Mouse (Mus musculus): ENCODE measurements around the gene Fabp6. TPM values are rescaled to one million over a fixed set of nuclear protein-coding genes. Genes with fewer than 3 reads are reported as not detected.

The Fabp6 gene
- total RNA-seq (2021) = not detected
- long read RNA-seq = 0 reads

DNA sequence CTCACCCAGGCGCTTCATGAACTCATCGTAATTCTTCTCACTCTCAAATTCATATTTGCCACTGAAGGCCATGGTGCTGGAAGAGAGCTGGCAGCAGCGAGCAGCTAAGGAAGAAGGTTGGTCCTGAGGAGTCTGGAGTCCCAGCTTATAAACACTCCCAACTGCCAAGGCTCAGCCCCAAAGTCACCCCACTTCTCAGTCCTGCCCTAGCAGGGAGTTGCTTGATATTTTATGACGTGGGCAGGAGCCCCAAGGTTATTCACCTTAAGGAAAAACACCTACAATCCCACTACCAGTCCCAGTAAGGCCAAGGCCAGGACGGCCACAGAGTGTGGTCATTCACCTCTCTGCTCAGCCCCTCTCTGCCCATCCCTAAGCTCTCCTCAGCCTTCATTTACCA is at the start of gene Fabp6:
Gene Fabp6 (minus strand): TSS at position 101 of the 400 bp plus-strand sequence.
- no peak for DNase-seq (ENCODE audit: low spot score in 2 of 2)

DNA sequence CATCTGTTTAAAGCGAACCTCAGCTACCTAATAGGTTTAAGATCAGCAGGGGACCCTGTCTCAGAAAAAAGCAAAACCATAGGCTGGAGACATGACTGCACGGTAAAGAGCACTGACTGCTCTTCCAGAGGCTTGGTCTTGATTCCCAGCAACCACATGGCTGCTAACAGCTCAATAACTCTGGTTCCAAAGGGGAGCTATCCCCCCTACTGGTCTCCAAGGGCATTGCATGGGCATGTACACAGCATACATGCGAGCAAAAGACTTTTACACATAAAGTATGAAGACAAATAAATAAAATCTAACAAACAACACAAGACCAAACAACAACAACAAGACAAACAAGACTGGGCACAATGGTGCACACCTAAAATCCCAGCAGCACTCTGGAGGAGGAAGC is 43.9 kb upstream of the Fabp6 start:
- no peak for DNase-seq (ENCODE audit: low spot score in 2 of 2)

DNA sequence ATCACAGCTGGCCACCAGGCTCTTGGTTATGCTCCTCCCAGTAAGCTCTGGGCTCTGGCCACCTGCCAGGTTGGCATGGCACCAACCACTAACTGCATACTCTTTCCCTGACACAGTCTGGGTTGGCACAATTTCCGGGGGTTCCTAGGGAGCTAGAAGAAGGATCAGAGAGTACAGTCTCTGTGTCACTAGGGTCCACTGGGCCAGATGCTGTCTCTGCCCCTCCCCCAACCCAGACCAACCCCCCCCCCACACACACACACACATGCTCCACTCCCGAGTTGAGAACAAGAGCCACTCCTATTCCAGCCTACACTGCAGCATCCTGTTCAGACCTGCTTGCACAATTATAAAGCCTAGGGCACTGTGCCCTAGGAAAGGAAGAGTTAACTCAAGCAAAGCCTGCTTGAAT is 41.8 kb upstream of the Fabp6 start:
- peak; percentile 53 to 70 for DNase-seq (ENCODE audit: low spot score in 2 of 2)

DNA sequence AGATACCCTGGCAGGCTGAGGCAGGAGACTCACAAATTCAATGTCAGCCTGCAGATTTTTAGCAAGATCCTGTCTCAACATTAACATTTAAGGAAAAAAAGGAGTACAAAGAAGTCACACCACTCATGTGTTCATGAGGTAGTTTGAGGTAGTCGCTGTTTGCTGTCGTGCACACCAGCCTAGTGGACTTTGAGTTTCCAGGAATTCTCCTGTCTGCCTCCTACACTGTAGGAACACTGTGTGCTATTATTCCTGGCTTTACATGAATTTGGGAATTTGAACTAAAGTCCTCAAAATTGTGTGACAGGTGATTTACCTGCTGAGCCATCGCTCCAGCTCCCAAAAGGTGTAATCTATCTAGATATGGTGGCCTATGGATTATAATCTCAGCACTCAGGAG is 37.1 kb upstream of the Fabp6 start:
- no peak for DNase-seq (ENCODE audit: low spot score in 2 of 2)

DNA sequence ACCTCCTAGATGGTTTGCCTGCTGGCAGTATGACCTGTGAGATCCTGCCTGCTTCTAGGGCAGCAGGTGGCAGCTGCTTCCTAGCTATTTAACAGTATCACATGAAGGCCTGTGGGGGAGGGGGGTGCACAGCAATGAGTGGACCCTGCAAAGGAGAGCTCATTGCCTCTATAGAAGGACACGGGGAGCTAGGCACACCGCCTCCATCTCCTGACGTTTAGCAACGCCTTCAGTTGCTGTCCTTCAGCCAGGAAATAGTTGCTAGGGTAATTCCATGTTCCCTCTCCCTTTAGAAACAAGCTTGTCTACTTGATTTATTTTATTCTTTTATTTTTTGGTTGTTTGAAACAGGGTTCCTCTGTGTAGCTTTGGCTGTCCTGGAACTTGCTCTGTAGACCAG is 35.4 kb upstream of the Fabp6 start:
- DNase-seq (ENCODE audit: low spot score in 2 of 2) = peak in 1 of 2 experiments; percentile 60

DNA sequence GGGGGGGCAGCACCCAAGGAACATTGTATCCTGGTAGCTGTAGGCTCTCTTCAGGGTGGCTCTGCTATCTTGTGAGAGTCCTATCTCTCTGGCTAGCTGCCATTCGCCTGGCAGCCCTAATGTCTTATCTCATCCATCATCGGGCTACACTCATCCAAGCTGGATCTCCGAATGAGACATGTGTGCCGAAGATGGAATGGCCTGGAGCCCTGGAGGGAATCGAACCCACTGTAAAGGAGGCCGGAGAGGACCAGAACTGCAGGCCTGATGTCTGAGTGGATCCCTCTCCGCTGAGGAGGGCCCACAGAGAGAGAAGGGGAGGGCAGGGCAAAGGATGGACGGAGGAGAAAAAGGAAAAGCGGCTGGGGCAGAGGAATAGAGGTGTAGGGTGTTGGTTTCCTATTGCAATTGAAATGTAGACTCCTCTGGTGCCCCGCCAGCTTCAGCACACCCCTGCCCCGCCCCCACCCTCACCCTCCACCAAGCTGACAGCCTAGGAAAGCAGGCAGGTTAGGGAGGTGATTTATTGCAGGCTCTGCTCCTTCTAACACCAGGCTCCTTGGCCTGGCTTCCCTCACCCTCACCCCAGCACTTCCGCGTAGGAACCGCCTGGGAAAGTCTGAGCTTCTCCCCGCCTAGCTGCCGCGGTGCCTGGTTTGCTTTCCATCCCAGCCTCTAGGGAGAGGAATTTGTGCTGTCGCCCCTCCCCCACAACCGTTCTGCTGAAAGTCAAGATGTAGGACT is 32.5 kb upstream of the Fabp6 start:
- peak in 1 of 2 experiments; percentile 64 for DNase-seq (ENCODE audit: low spot score in 2 of 2)

DNA sequence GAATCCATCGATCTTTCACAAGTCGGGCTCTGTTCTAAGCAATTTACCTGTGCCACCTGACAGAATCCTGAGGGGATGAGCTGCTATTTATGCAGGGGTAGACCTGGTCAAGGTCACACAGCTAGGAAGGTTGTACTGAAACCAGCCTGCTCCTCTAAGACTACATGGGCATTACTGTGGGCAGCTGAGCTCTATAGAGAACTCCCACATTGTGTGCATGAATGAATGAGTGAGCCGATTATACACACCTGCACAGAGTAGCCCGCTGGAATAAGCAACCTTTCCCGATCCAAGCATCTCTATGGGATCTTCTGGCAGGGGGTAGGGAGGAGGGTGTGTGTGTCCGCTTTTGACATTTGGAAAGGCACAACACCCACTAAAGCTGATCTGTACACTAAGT is 31.8 kb upstream of the Fabp6 start:
- no peak for DNase-seq (ENCODE audit: low spot score in 2 of 2)

DNA sequence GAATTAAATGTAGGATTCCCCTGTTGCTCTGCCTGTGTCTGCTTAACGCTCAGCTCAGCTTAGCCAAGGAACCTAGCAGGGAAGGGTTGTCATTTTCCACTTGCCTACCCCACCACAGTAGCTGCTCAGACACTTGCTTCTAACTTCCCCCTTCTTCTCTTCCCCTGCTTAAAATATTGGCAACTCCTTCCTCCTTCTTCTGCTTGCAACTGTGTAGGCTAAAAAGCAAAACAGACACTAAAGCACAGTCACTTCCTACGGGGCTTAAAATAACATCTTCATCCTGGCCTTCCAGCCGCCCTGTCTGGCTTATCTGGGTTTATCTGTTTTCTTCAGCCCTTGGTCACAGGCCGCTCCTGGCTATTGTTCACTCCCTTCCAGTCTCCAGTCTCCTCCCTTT is 31.2 kb upstream of the Fabp6 start:
- DNase-seq (ENCODE audit: low spot score in 2 of 2) = peak in 1 of 2 experiments; percentile 42

DNA sequence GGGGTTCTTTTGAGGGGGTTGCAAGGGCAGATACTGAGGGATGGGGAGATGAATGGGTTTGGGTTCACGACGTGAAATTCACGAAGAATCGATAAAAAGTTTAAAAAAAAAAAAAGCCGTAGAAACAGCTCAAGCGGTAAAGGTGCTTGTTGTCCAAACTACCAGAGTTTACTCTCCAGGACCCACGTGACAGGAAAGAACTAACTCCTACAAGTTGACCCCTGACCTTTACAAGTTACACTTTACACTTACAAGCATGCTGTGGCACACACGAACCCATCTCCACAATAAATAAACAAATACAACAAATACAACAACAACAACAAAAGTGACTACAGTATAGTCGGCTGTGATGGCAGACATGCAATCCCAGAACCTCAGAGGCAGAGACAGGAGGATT is 30.3 kb upstream of the Fabp6 start:
- no peak for DNase-seq (ENCODE audit: low spot score in 2 of 2)

DNA sequence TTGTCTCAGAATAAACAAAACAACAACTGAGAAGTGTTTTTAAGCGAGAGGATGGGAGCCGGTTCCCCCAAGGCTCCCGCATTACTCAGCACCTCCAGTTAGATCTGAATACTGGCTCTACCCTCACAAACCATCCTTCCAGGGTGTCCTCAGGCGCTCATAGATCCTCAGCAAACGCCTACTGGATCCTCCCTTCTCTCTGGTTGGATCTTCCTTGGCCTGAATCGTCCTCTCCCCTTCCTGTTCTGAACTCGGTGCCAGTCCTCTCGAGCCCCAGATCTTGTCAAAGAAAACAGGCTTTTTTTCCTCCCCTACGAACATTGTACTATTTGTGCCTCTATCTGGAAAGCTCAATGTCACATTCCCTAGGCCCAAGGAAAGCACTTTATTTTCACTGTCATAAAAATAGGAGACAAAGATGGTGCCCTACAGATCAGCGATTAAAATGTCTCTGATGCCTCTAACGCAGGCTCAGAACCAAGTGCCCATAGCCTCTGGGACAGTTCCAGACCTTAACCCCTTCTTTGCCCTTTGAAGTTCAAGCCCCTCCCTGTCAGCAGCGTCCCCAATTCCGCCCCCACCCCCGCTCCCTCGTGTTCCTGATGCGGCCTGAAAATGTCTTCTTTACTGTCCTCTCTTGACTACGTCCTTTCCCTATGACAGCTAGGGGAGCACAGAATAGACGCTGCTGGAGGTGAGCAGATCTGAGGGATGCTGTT is 25.7 kb upstream of the Fabp6 start:
- DNase-seq (ENCODE audit: low spot score in 2 of 2) = peak in 1 of 2 experiments; percentile 21

DNA sequence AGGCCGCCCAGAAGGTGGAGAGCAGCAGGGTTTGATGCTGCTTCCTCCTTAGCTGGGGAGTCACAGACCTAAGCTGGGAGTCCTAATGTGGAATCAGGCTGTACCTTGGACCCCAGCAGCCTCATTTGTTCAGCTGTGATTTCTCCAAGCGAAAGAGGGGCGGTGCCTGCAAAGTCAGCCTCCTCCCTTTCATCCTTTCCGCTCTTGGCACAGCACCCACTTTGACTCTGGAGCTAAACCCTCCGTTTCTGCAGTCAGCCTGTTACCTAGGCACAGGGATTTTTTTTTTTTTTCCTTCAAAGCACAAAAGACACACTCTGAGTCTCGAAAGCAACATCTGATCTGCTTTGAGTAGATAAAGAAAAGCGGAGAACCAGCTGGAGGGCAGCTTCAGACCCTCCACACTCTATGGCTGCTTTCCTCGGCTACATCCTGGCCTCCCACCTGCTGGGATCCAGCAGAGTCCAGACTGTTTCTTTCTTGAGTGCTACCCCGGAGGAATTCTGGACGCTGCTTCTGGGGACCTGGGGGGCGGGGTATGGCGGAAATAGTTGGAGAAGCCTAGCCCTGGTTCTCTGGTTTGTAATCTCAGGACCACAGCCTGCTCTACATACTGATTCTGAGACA is 25.1 kb upstream of the Fabp6 start:
- DNase-seq (ENCODE audit: low spot score in 2 of 2) = peak in 1 of 2 experiments; percentile 47

DNA sequence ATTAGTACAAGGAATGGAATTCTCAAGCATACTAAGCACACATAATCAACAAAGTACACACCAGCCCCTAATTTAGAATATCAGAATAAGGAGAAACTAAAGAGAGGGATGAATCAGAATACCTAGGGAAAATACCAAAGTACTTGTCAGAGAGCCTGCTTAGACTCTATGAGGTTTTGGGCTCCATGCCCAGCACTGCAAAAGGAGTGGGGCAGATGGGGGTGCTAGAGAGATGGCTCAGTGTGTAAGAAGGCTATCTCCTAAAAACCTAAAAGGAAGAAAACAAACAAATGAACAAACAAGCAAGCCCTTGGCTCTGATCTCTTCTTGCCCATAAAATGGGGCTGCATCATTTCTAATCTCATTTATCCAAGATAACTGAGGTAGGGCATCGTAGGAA is 23.0 kb upstream of the Fabp6 start:
- peak in 1 of 2 experiments; percentile 61 for DNase-seq (ENCODE audit: low spot score in 2 of 2)

DNA sequence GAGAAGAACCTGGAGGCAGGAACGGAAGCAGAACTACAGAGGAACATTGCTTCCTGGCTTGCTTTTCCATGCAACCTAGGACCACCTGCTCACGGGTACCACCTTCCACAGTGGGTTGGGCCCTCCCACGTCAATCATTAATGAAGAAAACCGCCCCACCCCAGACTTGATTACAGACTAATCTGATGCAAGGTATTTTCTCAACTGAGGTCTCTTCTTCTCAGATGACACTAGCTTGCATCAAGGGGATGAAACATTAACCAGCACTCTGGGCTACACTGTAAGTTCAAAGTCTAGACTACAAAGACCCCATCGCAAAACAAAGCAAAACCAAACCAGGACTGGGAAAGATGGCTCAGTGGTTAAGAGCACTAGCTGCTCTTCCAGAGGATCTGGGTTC is 20.4 kb upstream of the Fabp6 start:
- DNase-seq (ENCODE audit: low spot score in 2 of 2) = no peak

DNA sequence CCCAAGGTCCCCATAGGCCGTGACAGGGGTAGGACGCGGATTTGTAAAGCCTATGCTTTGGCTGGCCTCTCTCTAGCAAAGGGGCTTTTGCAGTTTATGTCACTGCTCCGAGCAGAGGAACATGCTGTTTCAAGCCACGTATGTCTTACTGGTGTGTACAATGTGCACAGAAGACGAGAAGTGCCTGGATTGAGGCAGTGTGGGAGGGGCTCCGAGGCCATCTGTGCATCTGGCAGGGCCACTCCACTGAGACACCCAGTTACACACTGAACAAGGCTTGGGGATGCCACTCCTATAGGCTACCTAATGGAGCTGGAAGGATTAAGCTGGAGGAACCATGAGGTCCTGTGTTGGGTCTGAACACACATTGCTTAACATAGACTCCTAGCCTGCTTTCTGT is 17.1 kb upstream of the Fabp6 start:
- DNase-seq (ENCODE audit: low spot score in 2 of 2) = peak in 1 of 2 experiments; percentile 64

DNA sequence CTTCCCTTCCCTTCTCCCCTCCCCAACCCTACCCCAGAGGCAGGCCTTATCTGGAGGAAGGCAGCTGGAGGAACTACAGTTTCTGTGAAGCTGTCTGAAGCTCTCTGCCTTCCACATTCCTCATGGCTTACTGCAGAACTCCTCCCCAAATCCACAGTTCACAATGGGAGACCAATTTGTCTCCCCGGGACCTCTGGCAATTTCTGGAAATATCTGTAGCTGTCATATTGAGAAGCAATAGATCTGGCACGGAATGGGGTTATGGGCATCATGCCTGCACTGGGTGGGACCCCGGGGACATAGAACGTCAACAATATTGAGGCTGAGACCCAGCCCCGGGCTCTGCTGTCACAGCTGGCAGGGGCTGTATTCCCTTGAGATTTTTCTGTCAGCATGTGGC is 16.6 kb upstream of the Fabp6 start:
- no peak for DNase-seq (ENCODE audit: low spot score in 2 of 2)

DNA sequence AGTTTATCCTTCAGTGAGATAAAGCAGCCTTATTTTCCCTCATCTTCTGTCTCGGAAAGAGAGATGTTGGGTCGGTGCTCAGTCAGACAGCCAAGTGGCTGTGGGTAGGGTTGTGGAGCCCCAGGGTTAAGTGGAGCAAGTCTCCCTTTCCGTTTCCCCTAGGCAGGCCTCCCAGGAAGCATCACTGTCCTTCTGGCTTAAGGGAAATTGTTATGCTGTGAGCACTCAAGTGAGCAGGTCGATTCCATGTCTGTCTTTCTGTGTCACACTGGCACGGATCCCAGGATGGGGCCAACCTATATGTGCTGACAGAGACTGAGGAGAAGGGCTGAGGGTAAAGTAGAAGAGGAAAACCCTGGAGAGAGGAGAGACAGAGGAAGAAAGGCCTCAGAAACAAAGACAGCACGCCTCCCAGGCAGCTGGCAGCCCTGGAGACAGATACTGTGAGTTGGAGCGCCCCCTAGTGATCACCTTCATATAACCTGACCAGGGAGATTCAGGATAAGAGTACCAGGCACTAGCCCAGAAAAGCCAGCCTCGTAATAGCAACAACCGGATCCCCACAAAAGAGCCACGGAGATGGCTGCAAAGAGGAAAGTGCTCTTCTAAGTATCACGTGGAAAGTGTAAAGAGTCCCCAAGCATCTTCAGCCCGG is 11.6 kb upstream of the Fabp6 start:
- DNase-seq (ENCODE audit: low spot score in 2 of 2) = peak; percentile 70 to 91

DNA sequence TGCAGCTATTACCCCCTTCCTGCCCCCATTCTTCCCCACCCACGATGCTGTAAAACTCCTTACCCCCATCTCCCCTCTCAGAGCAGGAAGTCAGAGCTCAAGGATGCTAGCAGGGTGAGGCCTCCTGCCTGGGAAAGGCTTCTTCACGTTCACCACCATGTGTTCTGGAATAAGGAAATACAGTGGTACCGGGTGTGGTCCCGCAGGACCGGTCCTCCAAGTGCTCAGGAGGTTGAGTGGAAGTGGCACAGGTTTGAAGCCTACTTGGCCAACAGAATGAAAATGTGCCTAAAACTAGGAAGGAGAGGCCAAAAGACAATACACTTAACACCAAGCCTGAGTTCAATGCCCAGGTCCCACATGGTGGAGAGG is 9.3 kb upstream of the Fabp6 start:
- no peak for DNase-seq (ENCODE audit: low spot score in 2 of 2)

DNA sequence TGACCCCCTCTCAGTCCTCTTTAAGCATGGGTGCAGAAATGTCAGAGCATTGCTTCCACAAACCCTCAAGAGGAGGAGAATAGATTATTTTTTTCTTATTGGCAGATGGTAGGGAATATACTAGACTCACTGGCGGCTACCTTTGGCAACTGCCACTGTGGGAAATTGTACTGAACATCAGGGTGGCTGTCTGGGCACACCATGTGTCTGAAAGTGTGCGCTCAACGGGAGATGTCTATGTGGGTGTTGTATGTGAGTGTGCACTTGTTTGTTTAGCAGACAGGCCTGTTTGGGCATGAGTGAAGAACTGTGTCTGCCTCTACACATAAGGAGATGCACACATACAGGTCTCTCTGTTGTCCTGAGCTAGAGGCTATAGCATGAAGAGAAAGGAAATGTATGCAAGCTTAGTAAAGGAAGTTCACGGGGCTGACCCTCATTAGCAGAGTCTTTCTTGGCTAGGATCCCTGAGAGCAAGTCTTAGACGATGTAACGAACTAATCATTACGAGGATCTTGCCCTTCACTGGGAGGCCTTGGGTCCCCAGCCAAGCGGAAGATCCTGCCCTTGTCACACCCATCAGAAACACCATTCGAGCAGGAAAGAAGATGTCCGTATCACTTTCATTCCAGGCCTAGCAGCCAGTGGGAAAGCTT is 8.8 kb upstream of the Fabp6 start:
- DNase-seq (ENCODE audit: low spot score in 2 of 2) = peak; percentile 34 to 75

DNA sequence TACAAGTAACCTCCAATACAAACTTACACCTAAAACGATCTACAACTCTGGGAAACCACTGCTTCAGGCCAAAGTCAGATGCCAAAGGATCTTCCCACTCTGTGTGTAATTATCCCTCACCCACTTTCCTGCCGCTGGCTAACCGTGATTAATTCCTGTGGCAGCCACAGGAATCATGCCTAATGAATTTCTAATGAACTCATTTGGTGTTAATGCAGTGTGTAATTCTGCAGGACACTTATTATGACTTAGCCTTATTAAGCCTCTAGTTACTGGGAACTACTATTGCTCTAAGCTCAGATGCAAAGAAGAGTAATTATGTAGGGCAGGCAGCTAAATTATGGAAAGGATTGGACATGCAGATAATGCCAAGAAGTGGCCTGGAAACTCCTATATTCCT is 7.1 kb upstream of the Fabp6 start:
- no peak for DNase-seq (ENCODE audit: low spot score in 2 of 2)

DNA sequence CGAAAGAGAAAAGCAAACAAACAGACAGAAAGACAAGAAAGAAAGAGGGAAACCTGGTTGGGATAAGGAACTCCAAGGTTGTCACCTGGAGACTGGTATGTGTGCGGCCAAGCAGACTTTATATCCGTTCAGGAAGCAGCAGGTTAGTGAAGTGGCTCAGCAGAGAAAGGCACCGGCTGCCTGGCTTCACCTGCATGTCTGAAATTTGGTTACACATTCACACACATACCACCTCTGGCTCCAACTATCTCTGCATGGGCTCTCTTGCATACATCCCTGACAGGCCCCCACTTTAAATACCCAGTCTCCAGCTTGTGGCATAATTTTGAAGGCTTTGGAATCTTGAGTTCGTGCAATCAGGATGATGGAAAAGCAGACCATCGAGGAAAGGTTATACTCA is 4.5 kb upstream of the Fabp6 start:
- no peak for DNase-seq (ENCODE audit: low spot score in 2 of 2)

DNA sequence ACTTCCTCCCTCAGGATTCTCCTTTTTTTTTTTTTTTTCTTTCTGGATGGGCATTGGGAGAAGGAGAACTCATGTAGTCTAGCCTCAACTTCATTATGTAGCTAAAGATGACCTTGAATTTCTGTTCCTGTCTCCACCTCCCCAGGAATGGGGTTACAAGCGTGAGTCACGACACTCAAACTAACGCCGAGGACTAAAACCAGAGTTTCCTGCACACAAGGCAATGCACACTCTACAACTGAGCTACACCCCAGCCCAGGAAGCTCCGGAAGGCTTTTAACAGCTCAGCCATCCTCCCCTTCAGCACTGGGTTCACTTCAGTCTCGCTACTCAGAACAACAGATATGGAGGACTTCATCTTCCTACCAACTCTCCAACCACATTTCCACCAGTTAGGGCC is 3.6 kb upstream of the Fabp6 start:
- DNase-seq (ENCODE audit: low spot score in 2 of 2) = no peak

Data from layer of hippocampus, adult 18-20 months (tissue).